Mouse (Mus musculus) bone marrow macrophage, adult 2 months (primary cell): Measurements from ENCODE around the gene Antxr1.

Experiments used
- CTCF ChIP-seq: IDR thresholded peaks from 2 replicates; pipeline ENCODE4 v1.5.1; 2012; ENCODE audit warnings: low read depth, mild to moderate bottlenecking, low read length, moderate library complexity
- POLR2A ChIP-seq: IDR thresholded peaks from 2 replicates; pipeline ENCODE4 v1.6.1; 2012; ENCODE audit warnings: mild to moderate bottlenecking, low read depth, low read length, borderline replicate concordance

- no peak for TF ChIP-seq CTCF
- TF ChIP-seq POLR2A: no peak
These were observed 80.0 kb downstream of the Antxr1 start for GRCm38 (mm10) chr6:87255668-87256067.
